In the genomic region with DNA sequence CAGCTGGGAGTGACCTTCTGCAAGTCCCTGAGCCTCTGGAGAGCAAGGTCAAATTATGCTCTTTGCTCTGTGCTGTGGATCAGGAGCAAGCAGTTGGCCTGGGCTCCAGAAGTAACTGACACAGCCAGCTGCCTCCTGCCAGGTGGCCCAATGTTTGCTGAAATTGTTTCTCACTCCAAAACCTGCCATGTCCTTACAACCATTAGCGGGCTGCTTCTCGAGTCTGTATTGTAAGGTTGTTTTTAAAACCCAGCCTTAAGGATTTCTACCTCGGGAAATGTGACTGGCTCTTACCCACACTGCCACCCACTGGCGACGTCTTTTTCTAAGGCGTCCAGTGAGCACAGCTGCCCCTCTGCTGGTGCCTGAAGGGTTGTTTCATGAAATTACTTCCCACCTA, we compare ENCODE assay signal across 9 mouse cellular contexts. TPM values are rescaled to one million over a fixed set of nuclear protein-coding genes. Genes with fewer than 3 reads are reported as not detected.
A peak's percentile ranks its signal among the peaks of the same experiment; 100 is the strongest.
DNase-seq lines count a peak whose midpoint lies in the region; ATAC-seq and TF ChIP-seq lines count a peak whose summit lies in the region.
"Had no signal": no experiment of that assay in that cellular context is flagged by ENCODE, and none has a peak within 500 bp of the region (broad histone marks: within the 10 kb centered on the region; RNA-seq: fewer than 3 reads in every experiment).

No protein-coding gene starts in this region.

- H3K36me3 ChIP-seq in kidney, embryonic 15.5 days, result no peaks in the 10 kb centered on the region
- H3K36me3 ChIP-seq: lung, embryonic 15.5 days had no signal

- H3K27ac ChIP-seq in kidney, embryonic 15.5 days, result no peak overlapping the region
- no peak overlapping the region for H3K27ac ChIP-seq in cortical plate, adult 2 months (ENCODE audit: insufficient read depth, low read length)
- H3K27ac ChIP-seq: lung, embryonic 15.5 days had no signal

- peak; percentile 52 to 69 for DNase-seq in kidney, adult 8-10 months
- peak; percentile 74 for DNase-seq in MN1 (ENCODE audit: low spot score)
- DNase-seq in heart, postnatal 14 days, result peak; percentile 59 to 70
- DNase-seq in lung, adult 2 months, result peak; percentile 62
- DNase-seq in right cerebral cortex, postnatal 36 days (ENCODE audit: low spot score in 2 of 2), result peak; percentile 62 to 63
- DNase-seq in urinary bladder, postnatal 10 days (ENCODE audit: low spot score), result no peak

- WGBS in kidney, embryonic 15.5 days, result 1% methylated on average over 6 of the region's 6 CpGs
- 3% methylated on average over 6 of the region's 6 CpGs for WGBS in lung, adult 2 months

- no peaks in the 10 kb centered on the region for H3K9me3 ChIP-seq in kidney, embryonic 15.5 days (replicated peaks)
- H3K9me3 ChIP-seq: lung, embryonic 15.5 days had no signal

- no peak overlapping the region for H3K4me2 ChIP-seq in kidney, embryonic 15.5 days
- H3K4me2 ChIP-seq: lung, embryonic 15.5 days had no signal

- H3K4me1 ChIP-seq in kidney, embryonic 15.5 days, result peaks cover 24% of the 10 kb centered on the region
- peaks cover 1% of the 10 kb centered on the region; the same call in 1 of the 2 replicates for H3K4me1 ChIP-seq in cortical plate, adult 2 months (ENCODE audit: control insufficient read depth, insufficient read depth, low read length)
- H3K4me1 ChIP-seq in lung, adult 2 months (ENCODE audit: control insufficient read depth, insufficient read depth, low read length), result 0 out of 2 replicates have a peak, but pooled peaks cover 2% of the 10 kb centered on the region

- H3K27me3 ChIP-seq in kidney, embryonic 15.5 days, result 0 out of 2 replicates have a peak, but pooled peaks cover 8% of the 10 kb centered on the region

- no peak for ATAC-seq in kidney, embryonic 15.5 days (replicated peaks; ENCODE audit: low FRiP score)

- H3K4me3 ChIP-seq in kidney, embryonic 15.5 days (replicated peaks), result no peak overlapping the region
- no peak overlapping the region for H3K4me3 ChIP-seq in cortical plate, adult 2 months (ENCODE audit: insufficient read depth, low read length)
- H3K4me3 ChIP-seq in lung, adult 2 months (replicated peaks; ENCODE audit: extremely low read depth, low read depth, low read length), result no peak overlapping the region
- H3K4me3 ChIP-seq: lung, embryonic 15.5 days had no signal

- no peak for TF ChIP-seq POLR2A in cortical plate, adult 2 months (IDR thresholded peaks at IDR 0.05; ENCODE audit: extremely low read depth, insufficient read depth, low read length)
- TF ChIP-seq POLR2A in lung, adult 2 months (IDR thresholded peaks at IDR 0.05; ENCODE audit: borderline replicate concordance, extremely low read depth, low read depth, low read length), result no peak

- intact Hi-C loops in heart, postnatal 14 days (cut with DNase I), result loop anchor here (5.0 kb wide), 2 partner anchors 159 to 186 kb away; no protein-coding TSS in a partner anchor

- no peak overlapping the region for H3K9ac ChIP-seq in kidney, embryonic 15.5 days
- H3K9ac ChIP-seq: lung, embryonic 15.5 days had no signal

- TF ChIP-seq CTCF in cortical plate, adult 2 months (IDR thresholded peaks at IDR 0.05; ENCODE audit: extremely low read depth, insufficient read depth, low read length), result peak; percentile 65
- TF ChIP-seq CTCF in lung, adult 2 months (IDR thresholded peaks at IDR 0.05; ENCODE audit: insufficient read depth, low read length), result peak; percentile 60

RNA-seq across cellular contexts. Expression of a gene that starts 5.0 kb away (rescaled TPM):
- polyA plus RNA-seq in kidney, embryonic 15.5 days (2015; fragmentation: Nextera tagmentation; extraction: Ambion mirVana), result 5.6 and 5.7 TPM in 2 replicates
- polyA plus RNA-seq in cortical plate, adult 2 months (2012; rRNA removed), result 15.6 and 18.0 TPM in 2 replicates
- 10 to 100 TPM; 14.6 to 31.6 TPM for total RNA-seq in heart, postnatal 14 days (2021)
- 20.7 and 27.1 TPM in 2 replicates for polyA plus RNA-seq in lung, adult 2 months (2012; rRNA removed)
